Mouse (Mus musculus) neural tube, embryonic 13.5 days (tissue): ENCODE measurements around the gene Dner. TPM values are rescaled to one million over a fixed set of nuclear protein-coding genes. Genes with fewer than 3 reads are reported as not detected.
A peak's percentile ranks its signal among the peaks of the same experiment; 100 is the strongest.

ENCODE experiments used
- ATAC-seq: fragments of 200-750 bp; cut with Nextera tagmentation; 2 replicates; pipeline ENCODE4 v1.8.0; 2017; ENCODE audit warnings: low read depth, mild to moderate bottlenecking, moderate TSS enrichment, moderate library complexity
- H3K27ac ChIP-seq: fragments of 300-500 bp; sonication (generic); replicated peaks from 2 replicates; pipeline ENCODE4 v1.5.1; 2015; ENCODE audit warnings: moderate library complexity, mild to moderate bottlenecking, inconsistent platforms
- H3K27me3 ChIP-seq: fragments of 300-500 bp; sonication (generic); 2 replicates; pipeline ENCODE4 v1.6.1; 2015; ENCODE audit warnings: mild to moderate bottlenecking, inconsistent platforms
- H3K36me3 ChIP-seq: fragments of 300-500 bp; sonication (generic); 2 replicates; pipeline ENCODE4 v1.6.1; 2015; ENCODE audit warnings: mild to moderate bottlenecking, inconsistent platforms
- H3K4me1 ChIP-seq: fragments of 300-500 bp; sonication (generic); replicated peaks from 2 replicates; pipeline ENCODE4 v1.6.1; 2015; ENCODE audit warnings: inconsistent platforms
- H3K4me2 ChIP-seq: fragments of 300-500 bp; sonication (generic); 2 replicates; pipeline ENCODE4 v1.6.1; 2015; ENCODE audit warnings: inconsistent platforms, mild to moderate bottlenecking, moderate library complexity
- H3K4me3 ChIP-seq: fragments of 300-500 bp; sonication (generic); 2 replicates; pipeline ENCODE4 v1.5.1; 2015; ENCODE audit warnings: mild to moderate bottlenecking, inconsistent platforms
- H3K9ac ChIP-seq: fragments of 300-500 bp; sonication (generic); 2 replicates; pipeline ENCODE4 v1.6.1; 2015; ENCODE audit warnings: moderate library complexity, mild to moderate bottlenecking, inconsistent platforms
- H3K9me3 ChIP-seq: fragments of 300-500 bp; sonication (generic); 2 replicates; pipeline ENCODE4 v1.6.1; 2016; ENCODE audit warnings: inconsistent platforms
- WGBS: fragments of 180-500 bp; shearing (Covaris S2); methylation state at CpG from one replicate; pipeline ENCODE4 v1.1.7; 2015; 5-methylcytosine and 5-hydroxymethylcytosine counted together
- polyA plus RNA-seq: library from polyadenylated mRNA; unstranded; fragments of >200 nt; fragmentation: Nextera tagmentation; extraction: Ambion mirVana; gene quantifications from 2 replicates; pipeline ENCODE4 v1.2.1, GENCODE M21; 2015

Dner gene
- polyA plus RNA-seq: 250 and 258 TPM in 2 replicates

GRCm38 (mm10) chr1:84695517-84696411 lies at the start of gene Dner:
Dner (minus strand) TSS chr1:84696221.
- under 1% methylated on average over 70 of the region's 75 CpGs for WGBS
- Histone ChIP-seq H3K9me3 (no peaks in the 10 kb centered on the region), H3K27me3 (no peaks in the 10 kb centered on the region), H3K27ac (peak within 1 kb of the TSS; percentile 98), H3K4me2 (peak within 1 kb of the TSS; percentile 78), H3K4me3 (peak within 1 kb of the TSS; percentile 96), H3K4me1 (peaks cover 40% of the 10 kb centered on the region), H3K9ac (peak within 1 kb of the TSS; percentile 97), H3K36me3 (no peaks in the 10 kb centered on the region)
- ATAC-seq: peak; percentile 91

GRCm38 (mm10) chr1:84742156-84742555 lies 46.1 kb upstream of the Dner start:
- H3K4me3 ChIP-seq: no peak overlapping the region
- WGBS: 92% methylated on average over 3 of the region's 3 CpGs

GRCm38 (mm10) chr1:84740080-84740479 lies 44.1 kb upstream of the Dner start:
- H3K36me3 ChIP-seq: peaks cover 70% of the 10 kb centered on the region
- H3K4me2 ChIP-seq: no peak overlapping the region
- no peak overlapping the region for H3K9ac ChIP-seq
- H3K4me1 ChIP-seq: no peaks in the 10 kb centered on the region
- no peak for ATAC-seq
- no peak overlapping the region for H3K4me3 ChIP-seq
- H3K27me3 ChIP-seq: no peaks in the 10 kb centered on the region
- H3K27ac ChIP-seq: no peak overlapping the region
- H3K9me3 ChIP-seq: no peaks in the 10 kb centered on the region
- WGBS: 98% methylated on average over 1 of the region's 1 CpGs

More at GRCm38 (mm10) chr1:84742156-84742555, 46.1 kb upstream of the Dner start:
- no peaks in the 10 kb centered on the region for H3K27me3 ChIP-seq
- no peaks in the 10 kb centered on the region for H3K4me1 ChIP-seq
- no peaks in the 10 kb centered on the region for H3K9me3 ChIP-seq
- H3K4me2 ChIP-seq: no peak overlapping the region
- no peak overlapping the region for H3K9ac ChIP-seq
- no peak for ATAC-seq
- H3K27ac ChIP-seq: no peak overlapping the region
- H3K36me3 ChIP-seq: peaks cover 69% of the 10 kb centered on the region

GRCm38 (mm10) chr1:84737097-84737496 lies 41.1 kb upstream of the Dner start:
- H3K4me3 ChIP-seq: no peak overlapping the region
- no peak overlapping the region for H3K27ac ChIP-seq
- no peak for ATAC-seq
- H3K4me2 ChIP-seq: no peak overlapping the region
- no peaks in the 10 kb centered on the region for H3K27me3 ChIP-seq
- peaks cover 68% of the 10 kb centered on the region for H3K36me3 ChIP-seq
- H3K9me3 ChIP-seq: no peaks in the 10 kb centered on the region
- no peaks in the 10 kb centered on the region for H3K4me1 ChIP-seq
- no peak overlapping the region for H3K9ac ChIP-seq
- 63% methylated on average over 1 of the region's 1 CpGs for WGBS

- H3K4me2 ChIP-seq: no peak overlapping the region
- 67% methylated on average over 3 of the region's 3 CpGs for WGBS
- H3K4me3 ChIP-seq: no peak overlapping the region
- H3K4me1 ChIP-seq: no peaks in the 10 kb centered on the region
- H3K27me3 ChIP-seq: no peaks in the 10 kb centered on the region
- peaks cover 63% of the 10 kb centered on the region for H3K36me3 ChIP-seq
- no peak overlapping the region for H3K27ac ChIP-seq
- no peaks in the 10 kb centered on the region for H3K9me3 ChIP-seq
- ATAC-seq: no peak
- no peak overlapping the region for H3K9ac ChIP-seq
Measured at GRCm38 (mm10) chr1:84733799-84734198, 37.8 kb upstream of the Dner start.

- H3K4me1 ChIP-seq: no peaks in the 10 kb centered on the region
- peaks cover 61% of the 10 kb centered on the region for H3K36me3 ChIP-seq
- no peaks in the 10 kb centered on the region for H3K9me3 ChIP-seq
- 86% methylated on average over 1 of the region's 1 CpGs for WGBS
- H3K9ac ChIP-seq: no peak overlapping the region
- no peak overlapping the region for H3K4me3 ChIP-seq
- H3K4me2 ChIP-seq: no peak overlapping the region
- no peak for ATAC-seq
- H3K27me3 ChIP-seq: no peaks in the 10 kb centered on the region
- no peak overlapping the region for H3K27ac ChIP-seq
Measured at GRCm38 (mm10) chr1:84731763-84732162, 35.7 kb upstream of the Dner start.

- no peak overlapping the region for H3K27ac ChIP-seq
- H3K4me1 ChIP-seq: no peaks in the 10 kb centered on the region
- ATAC-seq: no peak
- no peak overlapping the region for H3K4me2 ChIP-seq
- no peak overlapping the region for H3K9ac ChIP-seq
- peaks cover 58% of the 10 kb centered on the region for H3K36me3 ChIP-seq
- no peak overlapping the region for H3K4me3 ChIP-seq
- H3K9me3 ChIP-seq: no peaks in the 10 kb centered on the region
- no peaks in the 10 kb centered on the region for H3K27me3 ChIP-seq
Measured at GRCm38 (mm10) chr1:84722841-84723240, 26.8 kb upstream of the Dner start.

- ATAC-seq: no peak
- Histone ChIP-seq H3K4me3 (no peak overlapping the region), H3K9me3 (no peaks in the 10 kb centered on the region), H3K27me3 (no peaks in the 10 kb centered on the region), H3K36me3 (peaks cover 54% of the 10 kb centered on the region), H3K4me2 (no peak overlapping the region), H3K27ac (no peak overlapping the region), H3K4me1 (no peaks in the 10 kb centered on the region), H3K9ac (no peak overlapping the region)
- 97% methylated on average over 3 of the region's 3 CpGs for WGBS
Measured at GRCm38 (mm10) chr1:84722371-84722770, 26.4 kb upstream of the Dner start.

GRCm38 (mm10) chr1:84721942-84722341 lies 25.9 kb upstream of the Dner start:
- no peak overlapping the region for H3K4me2 ChIP-seq
- WGBS: 95% methylated on average over 3 of the region's 3 CpGs
- H3K9ac ChIP-seq: no peak overlapping the region
- H3K27ac ChIP-seq: no peak overlapping the region
- no peak overlapping the region for H3K4me3 ChIP-seq
- H3K9me3 ChIP-seq: no peaks in the 10 kb centered on the region
- no peaks in the 10 kb centered on the region for H3K4me1 ChIP-seq
- peak; percentile 21; the same call in 1 of the 2 replicates for ATAC-seq
- no peaks in the 10 kb centered on the region for H3K27me3 ChIP-seq
- H3K36me3 ChIP-seq: peaks cover 50% of the 10 kb centered on the region

- 15% methylated on average over 31 of the region's 31 CpGs for WGBS
- H3K27ac ChIP-seq: peak overlapping the region; percentile 88
- peak overlapping the region; percentile 32 for H3K4me3 ChIP-seq
- no peaks in the 10 kb centered on the region for H3K36me3 ChIP-seq
- peaks cover 9% of the 10 kb centered on the region; the same call in 1 of the 2 replicates for H3K4me1 ChIP-seq
- peak overlapping the region; percentile 67 for H3K9ac ChIP-seq
- no peaks in the 10 kb centered on the region for H3K27me3 ChIP-seq
- no peaks in the 10 kb centered on the region for H3K9me3 ChIP-seq
- H3K4me2 ChIP-seq: peak overlapping the region; percentile 55
- ATAC-seq: peak; percentile 91
Measured at GRCm38 (mm10) chr1:84709810-84710785, 14.1 kb upstream of the Dner start.

- peak; percentile 76 for ATAC-seq
- H3K9me3 ChIP-seq: no peaks in the 10 kb centered on the region
- peak overlapping the region; percentile 32 for H3K4me3 ChIP-seq
- H3K27me3 ChIP-seq: no peaks in the 10 kb centered on the region
- H3K36me3 ChIP-seq: no peaks in the 10 kb centered on the region
- H3K27ac ChIP-seq: peak overlapping the region; percentile 50
- WGBS: 27% methylated on average over 5 of the region's 5 CpGs
- H3K4me2 ChIP-seq: peak overlapping the region; percentile 55
- H3K4me1 ChIP-seq: peaks cover 9% of the 10 kb centered on the region; the same call in 1 of the 2 replicates
- H3K9ac ChIP-seq: peak overlapping the region; percentile 67
Measured at GRCm38 (mm10) chr1:84709406-84709805, 13.4 kb upstream of the Dner start.

GRCm38 (mm10) chr1:84700254-84700653 lies 4.2 kb upstream of the Dner start:
- Histone ChIP-seq H3K36me3 (no peaks in the 10 kb centered on the region), H3K9me3 (no peaks in the 10 kb centered on the region), H3K9ac (no peak overlapping the region), H3K27ac (no peak overlapping the region), H3K27me3 (no peaks in the 10 kb centered on the region), H3K4me2 (no peak overlapping the region), H3K4me3 (no peak overlapping the region), H3K4me1 (peaks cover 14% of the 10 kb centered on the region)
- ATAC-seq: no peak
- WGBS: 96% methylated on average over 6 of the region's 6 CpGs
